Mouse (Mus musculus) A20 (cell line): Measurements from ENCODE around the gene Rai2.

Source experiments
- DNase-seq: peaks from one replicate; pipeline ENCODE4 v3.0.0-alpha.2; 2011; ENCODE audit warnings: low read depth, low spot score

Rai2 gene

GRCm38 (mm10) chrX:161826186-161826585, 109.3 kb downstream of the Rai2 start:
- peak; percentile 27 for DNase-seq
